Mouse (Mus musculus) heart, embryonic 14.5 days (tissue): ENCODE measurements at regions not wholly inside any gene's neighbourhood (a gene's known extent, or its start where the extent isn't known, plus 50 kb on each side); places are given as distances from the start of the nearest gene placed in this dataset.

ENCODE experiments used
- ATAC-seq: fragments of 200-750 bp; cut with Nextera tagmentation; 2 replicates; pipeline ENCODE4 v1.8.0; 2017; ENCODE audit warnings: low read depth, moderate TSS enrichment; ENCODE audit not compliant: insufficient number of reproducible peaks, insufficient read depth, low FRiP score
- H3K27ac ChIP-seq, 2 experiments: fragments of 200-500 bp in 1 of 2; fragments of 300-500 bp in 1 of 2; sonication (generic) in 1 of 2; replicated peaks in 1 of 2; 2 replicates each; pipeline ENCODE4 v1.5.1; 2012 to 2014; ENCODE audit warnings: low read depth in 2 of 2, low read length in 2 of 2, control low read depth in 1 of 2, mild to moderate bottlenecking in 1 of 2, mixed read lengths in 1 of 2; ENCODE audit not compliant: control insufficient read depth in 1 of 2, insufficient read depth in 1 of 2
- H3K27me3 ChIP-seq: fragments of 300-500 bp; sonication (generic); 2 replicates; pipeline ENCODE4 v1.6.1; 2014; ENCODE audit warnings: mild to moderate bottlenecking, low read length, control low read depth; ENCODE audit not compliant: control insufficient read depth, insufficient read depth
- H3K36me3 ChIP-seq: fragments of 300-500 bp; sonication (generic); 2 replicates; pipeline ENCODE4 v1.6.1; 2014; ENCODE audit warnings: mild to moderate bottlenecking, control low read depth, low read length, mixed read lengths; ENCODE audit not compliant: control insufficient read depth, insufficient read depth
- H3K4me1 ChIP-seq, 2 experiments: fragments of 200-500 bp in 1 of 2; fragments of 300-500 bp in 1 of 2; sonication (generic) in 1 of 2; 2 replicates each; pipeline ENCODE4 v1.6.1; 2012 to 2014; ENCODE audit warnings: low read length in 2 of 2, control low read depth in 1 of 2, mixed read lengths in 1 of 2; ENCODE audit not compliant: control insufficient read depth in 2 of 2, insufficient read depth in 2 of 2
- H3K4me2 ChIP-seq: fragments of 300-500 bp; sonication (generic); 2 replicates; pipeline ENCODE4 v1.6.1; 2014; ENCODE audit warnings: mild to moderate bottlenecking, low read length
- H3K4me3 ChIP-seq, 2 experiments: fragments of 200-500 bp in 1 of 2; fragments of 300-500 bp in 1 of 2; sonication (generic) in 1 of 2; 2 replicates each; pipeline ENCODE4 v1.5.1; 2012 to 2014; ENCODE audit warnings: low read length in 2 of 2, mild to moderate bottlenecking in 2 of 2, control low read depth in 1 of 2, low read depth in 1 of 2, moderate library complexity in 1 of 2; ENCODE audit not compliant: control insufficient read depth in 1 of 2, insufficient read depth in 1 of 2
- H3K9ac ChIP-seq: fragments of 300-500 bp; sonication (generic); 2 replicates; pipeline ENCODE4 v1.6.1; 2014; ENCODE audit warnings: mild to moderate bottlenecking, low read length
- H3K9me3 ChIP-seq: fragments of 300-500 bp; sonication (generic); 2 replicates; pipeline ENCODE4 v1.6.1; 2016; ENCODE audit warnings: low read length, control low read depth; ENCODE audit not compliant: control insufficient read depth
- WGBS: fragments of 180-500 bp; shearing (Covaris S2); extraction: QIAGEN DNeasy Blood & Tissue Kit; methylation state at CpG from one replicate; pipeline ENCODE4 v1.1.7; 2014; 5-methylcytosine and 5-hydroxymethylcytosine counted together

- peaks cover 17 to 19% of the 10 kb centered on the region in 2 experiments for H3K4me1 ChIP-seq
- no peaks in the 10 kb centered on the region for H3K36me3 ChIP-seq
- no peak overlapping the region for H3K4me3 ChIP-seq
- H3K9ac ChIP-seq: no peak overlapping the region
- no peaks in the 10 kb centered on the region for H3K27me3 ChIP-seq
- H3K9me3 ChIP-seq: no peaks in the 10 kb centered on the region
- no peak overlapping the region for H3K4me2 ChIP-seq
- no peak for ATAC-seq
- H3K27ac ChIP-seq: no peak overlapping the region
- WGBS: 56% methylated on average over 4 of the region's 4 CpGs
Measured at GRCm38 (mm10) chr1:105909121-105909520, 81.1 kb upstream of the Zcchc2 start.

- Histone ChIP-seq H3K27me3 (no peaks in the 10 kb centered on the region), H3K27ac (no peak overlapping the region), H3K9me3 (no peaks in the 10 kb centered on the region), H3K9ac (no peak overlapping the region), H3K4me2 (no peak overlapping the region), H3K4me1 (peaks cover 13% of the 10 kb centered on the region in 2 experiments), H3K4me3 (no peak overlapping the region), H3K36me3 (no peaks in the 10 kb centered on the region)
- 37% methylated on average over 3 of the region's 3 CpGs for WGBS
- ATAC-seq: no peak
Measured at GRCm38 (mm10) chr1:105911714-105912113, 78.5 kb upstream of the Zcchc2 start.

- Histone ChIP-seq H3K27ac (no peak overlapping the region), H3K4me1 (peaks cover 0 to 7% of the 10 kb centered on the region in 2 experiments; a peak in 1 of 4 replicates), H3K27me3 (no peaks in the 10 kb centered on the region), H3K9ac (no peak overlapping the region), H3K9me3 (no peaks in the 10 kb centered on the region), H3K36me3 (no peaks in the 10 kb centered on the region), H3K4me3 (no peak overlapping the region), H3K4me2 (no peak overlapping the region)
- no peak for ATAC-seq
- WGBS: 78% methylated on average over 4 of the region's 4 CpGs
Measured at GRCm38 (mm10) chr1:105921842-105922241, 68.4 kb upstream of the Zcchc2 start.

- ATAC-seq: no peak
- H3K4me3 ChIP-seq: no peak overlapping the region
- no peaks in the 10 kb centered on the region for H3K36me3 ChIP-seq
- no peaks in the 10 kb centered on the region for H3K9me3 ChIP-seq
- H3K27ac ChIP-seq: no peak overlapping the region
- H3K4me2 ChIP-seq: no peak overlapping the region
- H3K27me3 ChIP-seq: no peaks in the 10 kb centered on the region
- H3K9ac ChIP-seq: no peak overlapping the region
- peaks cover 0 to 7% of the 10 kb centered on the region in 2 experiments; a peak in 1 of 4 replicates for H3K4me1 ChIP-seq
Measured at GRCm38 (mm10) chr1:105922586-105922985, 67.6 kb upstream of the Zcchc2 start.

GRCm38 (mm10) chr1:105923001-105923400 lies 67.2 kb upstream of the Zcchc2 start:
- no peak overlapping the region for H3K4me3 ChIP-seq
- H3K27me3 ChIP-seq: no peaks in the 10 kb centered on the region
- WGBS: 38% methylated on average over 3 of the region's 3 CpGs
- H3K9me3 ChIP-seq: no peaks in the 10 kb centered on the region
- no peak for ATAC-seq
- no peak overlapping the region for H3K9ac ChIP-seq
- H3K4me1 ChIP-seq: peaks cover 0 to 7% of the 10 kb centered on the region in 2 experiments; a peak in 1 of 4 replicates
- H3K36me3 ChIP-seq: no peaks in the 10 kb centered on the region
- H3K4me2 ChIP-seq: no peak overlapping the region
- no peak overlapping the region for H3K27ac ChIP-seq

GRCm38 (mm10) chr1:105925617-105926370 lies 64.4 kb upstream of the Zcchc2 start:
- WGBS: 61% methylated on average over 3 of the region's 3 CpGs
- ATAC-seq: no peak
- no peak overlapping the region for H3K4me3 ChIP-seq
- H3K27me3 ChIP-seq: no peaks in the 10 kb centered on the region
- H3K9ac ChIP-seq: no peak overlapping the region
- H3K9me3 ChIP-seq: no peaks in the 10 kb centered on the region
- H3K27ac ChIP-seq: no peak overlapping the region
- peaks cover 0 to 7% of the 10 kb centered on the region in 2 experiments; a peak in 1 of 4 replicates for H3K4me1 ChIP-seq
- no peak overlapping the region for H3K4me2 ChIP-seq
- H3K36me3 ChIP-seq: no peaks in the 10 kb centered on the region

GRCm38 (mm10) chr1:105926871-105927270 lies 63.3 kb upstream of the Zcchc2 start:
- Histone ChIP-seq H3K4me3 (no peak overlapping the region), H3K9ac (no peak overlapping the region), H3K4me2 (no peak overlapping the region), H3K27me3 (no peaks in the 10 kb centered on the region), H3K9me3 (no peaks in the 10 kb centered on the region), H3K36me3 (no peaks in the 10 kb centered on the region), H3K4me1 (peaks cover 0 to 7% of the 10 kb centered on the region in 2 experiments; a peak in 1 of 4 replicates), H3K27ac (no peak overlapping the region)
- ATAC-seq: no peak
- WGBS: 92% methylated on average over 2 of the region's 2 CpGs

- Histone ChIP-seq H3K9me3 (no peaks in the 10 kb centered on the region), H3K27me3 (no peaks in the 10 kb centered on the region), H3K27ac (no peak overlapping the region), H3K9ac (no peak overlapping the region), H3K36me3 (no peaks in the 10 kb centered on the region), H3K4me3 (no peak overlapping the region), H3K4me2 (no peak overlapping the region), H3K4me1 (no peaks in the 10 kb centered on the region)
- no peak for ATAC-seq
Measured at GRCm38 (mm10) chr1:105930841-105931240, 59.4 kb upstream of the Zcchc2 start.
